Mouse (Mus musculus) cerebellum, postnatal 4 days (tissue): ENCODE data around the gene Camkv.

Experiments
- DNase-seq, 2 experiments: peaks; one replicate each; pipeline ENCODE4 v3.0.0; 2022; ENCODE audit warnings: low spot score in 2 of 2, mixed read lengths in 1 of 2

Camkv gene

GRCm38 (mm10) chr9:107935374-107935773 lies at the start of gene Camkv:
Gene Camkv (plus strand): TSS chr9:107935674.
- no peak for DNase-seq

GRCm38 (mm10) chr9:107887804-107888266 lies 47.6 kb upstream of the Camkv start, which contains the start of gene Mon1a:
Gene Mon1a (plus strand): TSS chr9:107888151.
- DNase-seq: peak; percentile 45 to 72

- DNase-seq: no peak
These were observed 47.1 kb upstream of the Camkv start for GRCm38 (mm10) chr9:107888267-107888850.

- DNase-seq: no peak
These were observed 45.2 kb upstream of the Camkv start for GRCm38 (mm10) chr9:107890260-107890659.

- DNase-seq: no peak
These were observed 44.5 kb upstream of the Camkv start for GRCm38 (mm10) chr9:107891023-107891422.

GRCm38 (mm10) chr9:107898563-107898962 lies 36.9 kb upstream of the Camkv start:
- no peak for DNase-seq

- no peak for DNase-seq
These were observed 35.6 kb upstream of the Camkv start for GRCm38 (mm10) chr9:107899855-107900254.

GRCm38 (mm10) chr9:107900840-107901626 lies 34.4 kb upstream of the Camkv start:
- peak; percentile 72 to 89 for DNase-seq

GRCm38 (mm10) chr9:107901627-107901914 lies 33.9 kb upstream of the Camkv start:
- DNase-seq: no peak

GRCm38 (mm10) chr9:107904726-107905125 lies 30.7 kb upstream of the Camkv start:
- peak; percentile 92 to 94 for DNase-seq

- no peak for DNase-seq
These were observed 29.1 kb upstream of the Camkv start, which contains the start of gene Mst1r for GRCm38 (mm10) chr9:107906252-107906966. Gene Mst1r (plus strand): TSS chr9:107906873.

- no peak for DNase-seq
These were observed 28.3 kb upstream of the Camkv start for GRCm38 (mm10) chr9:107906967-107907800.

- no peak for DNase-seq
These were observed 27.7 kb upstream of the Camkv start for GRCm38 (mm10) chr9:107907801-107908120.

GRCm38 (mm10) chr9:107908410-107909158 lies 26.9 kb upstream of the Camkv start:
- DNase-seq: no peak

- no peak for DNase-seq
These were observed 25.3 kb upstream of the Camkv start for GRCm38 (mm10) chr9:107910025-107910769.

- DNase-seq: no peak
These were observed 20.6 kb upstream of the Camkv start for GRCm38 (mm10) chr9:107914764-107915420.

GRCm38 (mm10) chr9:107917895-107918608 lies 17.4 kb upstream of the Camkv start:
- DNase-seq: no peak

GRCm38 (mm10) chr9:107918884-107919283 lies 16.6 kb upstream of the Camkv start:
- no peak for DNase-seq

GRCm38 (mm10) chr9:107919441-107919840 lies 16.0 kb upstream of the Camkv start:
- no peak for DNase-seq
